Mouse (Mus musculus) lung, postnatal 14 days (tissue): ENCODE results near the gene Slc44a5.
"Not testable (repeated sequence)": the region's sequence is repeated elsewhere in the genome, so short reads cannot be mapped to it uniquely, and the experiment has no call there.

Experiments used
- DNase-seq: peaks from one replicate; pipeline ENCODE4 v3.0.0; 2021

The Slc44a5 gene

DNA sequence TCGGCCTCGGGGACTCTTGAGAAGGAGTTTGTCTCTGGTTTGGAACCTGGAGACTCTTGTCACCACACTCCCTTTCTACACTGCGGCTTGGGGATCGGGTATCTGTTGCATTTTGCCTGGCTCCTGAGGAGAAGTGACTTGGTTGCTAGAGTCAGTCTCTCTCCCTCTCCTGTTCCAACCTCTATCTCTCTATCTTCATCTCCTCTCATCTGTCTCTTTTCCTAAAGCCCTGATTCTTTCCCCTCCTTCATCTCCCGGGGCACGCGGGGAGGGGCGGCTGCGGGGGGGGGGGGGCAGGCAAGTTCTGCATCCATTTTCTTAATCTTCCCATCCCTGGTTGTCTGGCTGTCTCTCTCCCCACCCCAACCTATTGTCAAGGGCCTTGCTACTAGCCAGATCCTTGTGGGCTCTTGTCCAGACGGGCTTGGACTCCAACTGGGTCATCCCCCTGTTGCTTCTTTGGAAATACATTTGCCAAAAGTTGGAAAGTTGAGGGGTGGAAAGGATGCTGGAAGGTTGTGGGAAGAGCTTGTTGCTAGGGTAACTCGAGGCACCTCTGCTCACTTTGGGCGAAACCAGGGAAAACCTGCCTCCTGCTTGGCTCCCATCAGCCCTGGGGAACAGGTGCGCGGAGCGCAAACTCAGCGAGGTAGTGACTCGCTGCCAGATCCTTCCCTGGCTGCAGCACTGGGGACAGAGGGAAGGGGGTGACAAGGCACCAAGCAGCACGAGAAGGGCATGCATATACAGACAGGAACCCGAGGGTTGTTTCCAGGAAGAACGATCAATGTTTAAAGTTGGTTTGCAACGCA is 919 bp downstream of the Slc44a5 start:
- no peak for DNase-seq

DNA sequence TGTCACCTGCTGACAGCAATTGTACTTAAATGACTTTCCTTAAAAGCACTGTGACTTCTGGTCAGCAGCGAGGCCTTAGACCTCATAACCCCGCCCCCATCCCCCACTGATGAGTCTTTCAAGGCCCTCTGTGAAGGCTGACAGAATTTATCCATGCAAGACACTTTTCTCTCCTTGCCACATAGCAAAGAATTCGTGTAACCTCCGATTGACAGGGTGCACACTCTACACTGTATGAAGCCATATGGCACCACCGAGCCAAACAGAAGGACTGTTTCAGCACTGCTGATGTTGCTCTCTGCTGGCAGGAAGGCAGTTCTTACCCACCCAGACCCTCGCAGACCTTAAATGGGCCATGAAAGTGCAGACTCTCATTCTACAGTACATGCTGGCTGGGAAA is 1.8 kb downstream of the Slc44a5 start:
- no peak for DNase-seq

DNA sequence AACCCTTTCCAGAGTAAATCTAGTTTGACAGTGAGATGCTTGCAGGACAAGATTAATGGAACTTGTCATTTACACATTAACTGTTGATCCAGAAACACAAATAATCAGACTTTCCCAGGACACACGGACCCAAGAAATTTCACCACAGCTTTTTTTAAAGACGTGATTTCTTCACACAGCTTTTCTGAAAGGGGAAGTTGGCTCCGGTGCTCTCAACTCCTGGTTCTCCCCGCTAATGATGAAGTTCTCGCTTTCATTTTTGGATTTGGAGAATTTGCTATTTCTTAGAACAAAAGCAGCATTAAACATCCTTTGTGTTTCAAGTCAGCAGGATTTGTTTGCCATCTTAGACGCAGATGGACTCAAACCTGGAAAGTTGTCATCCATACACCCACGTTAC is 2.6 kb downstream of the Slc44a5 start:
- no peak for DNase-seq

DNA sequence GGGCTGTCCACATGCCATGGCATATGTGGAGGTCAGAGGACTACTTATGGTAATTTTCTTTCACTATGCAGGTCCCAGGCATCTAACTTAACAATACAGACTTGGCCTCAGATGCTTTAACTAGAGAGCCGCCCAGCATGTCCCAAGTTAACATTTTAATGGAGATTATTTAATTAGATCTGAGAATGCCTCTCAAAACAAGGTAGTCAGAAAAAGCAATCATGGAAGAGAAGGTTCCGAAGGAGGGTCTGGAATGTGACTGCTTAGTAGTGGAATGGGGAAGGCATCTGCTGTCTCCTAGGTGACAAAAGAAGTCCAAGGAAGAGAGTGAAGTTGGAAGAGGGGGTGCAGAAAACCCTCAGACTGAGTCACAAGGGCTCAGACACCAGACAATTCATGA is 7.4 kb downstream of the Slc44a5 start:
- DNase-seq: no peak

DNA sequence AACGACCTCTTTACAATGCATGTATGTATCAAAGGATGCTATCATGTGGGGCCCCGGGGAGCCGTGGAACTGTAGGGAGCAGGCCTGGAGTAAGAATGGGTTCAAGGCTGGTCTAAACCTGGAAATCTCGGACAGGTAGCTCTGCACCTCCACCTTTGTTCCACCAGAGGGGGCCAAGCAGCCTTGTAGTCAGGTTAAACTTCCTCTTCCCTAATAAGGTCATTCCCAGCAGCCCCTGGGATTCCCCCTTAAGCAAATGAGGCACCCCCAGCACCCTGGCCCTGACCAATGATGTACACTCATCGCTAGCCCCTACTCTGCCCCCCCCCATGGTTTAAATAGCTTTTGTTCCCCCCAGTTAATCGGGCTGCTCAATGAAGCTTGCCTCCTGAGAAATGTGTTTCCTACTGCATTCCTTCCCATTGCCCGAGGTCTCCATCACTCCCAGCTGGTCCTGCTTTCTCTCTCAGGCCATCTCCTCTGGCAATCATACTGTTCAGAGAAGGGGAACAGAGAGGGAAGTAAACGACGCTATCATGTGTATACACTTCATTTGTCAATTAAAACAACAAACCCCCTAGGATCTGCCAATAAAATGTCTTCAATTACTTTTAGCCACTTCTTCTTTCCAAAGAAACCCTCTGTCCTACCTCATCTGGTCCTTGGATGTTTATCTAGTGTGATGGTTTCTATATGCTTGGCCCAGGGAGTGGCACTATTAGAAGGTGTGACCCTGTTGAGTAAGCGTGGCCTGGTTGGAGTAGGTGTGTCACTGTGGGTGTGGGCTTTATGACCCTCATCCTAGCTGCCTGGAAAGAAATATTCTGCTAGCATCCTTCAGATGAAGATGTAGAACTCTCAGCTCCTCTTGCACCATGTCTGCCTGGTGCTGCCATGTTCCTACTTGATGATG is 11.4 kb downstream of the Slc44a5 start:
- no peak for DNase-seq

DNA sequence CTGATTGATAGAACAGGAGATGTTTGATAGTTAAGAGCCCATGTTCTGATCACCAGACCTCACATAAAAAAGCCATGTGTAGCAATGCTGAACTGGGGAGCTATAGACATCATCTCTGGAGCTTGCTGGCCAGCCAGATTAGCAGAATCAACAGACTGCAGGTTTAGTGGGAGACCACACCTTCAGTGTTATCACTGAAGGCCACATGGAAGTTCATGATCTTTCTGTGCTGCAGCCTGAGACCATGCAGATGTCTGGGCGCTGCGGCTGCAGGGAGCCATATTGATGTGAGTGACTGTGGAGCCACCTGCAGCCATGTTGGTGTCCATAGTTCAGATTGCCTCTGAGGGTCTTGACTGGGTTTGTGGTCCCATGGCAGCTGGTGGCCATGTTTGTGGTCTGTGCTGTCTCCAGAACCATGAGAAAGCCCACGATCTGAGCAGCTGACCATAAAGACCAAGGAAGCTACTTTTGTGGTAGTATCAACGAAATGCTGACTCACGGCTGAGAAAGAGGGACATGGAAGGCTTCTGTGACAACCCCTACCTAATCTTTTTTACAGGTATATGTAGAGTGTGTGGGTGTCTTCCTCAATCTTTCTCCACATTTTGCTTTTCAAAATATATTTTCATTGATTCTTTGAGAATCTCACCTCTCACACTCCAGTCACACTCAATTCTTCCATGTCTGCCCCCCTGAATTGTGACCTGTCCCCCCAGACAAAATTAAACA is 26.7 kb downstream of the Slc44a5 start:
- no peak for DNase-seq

DNA sequence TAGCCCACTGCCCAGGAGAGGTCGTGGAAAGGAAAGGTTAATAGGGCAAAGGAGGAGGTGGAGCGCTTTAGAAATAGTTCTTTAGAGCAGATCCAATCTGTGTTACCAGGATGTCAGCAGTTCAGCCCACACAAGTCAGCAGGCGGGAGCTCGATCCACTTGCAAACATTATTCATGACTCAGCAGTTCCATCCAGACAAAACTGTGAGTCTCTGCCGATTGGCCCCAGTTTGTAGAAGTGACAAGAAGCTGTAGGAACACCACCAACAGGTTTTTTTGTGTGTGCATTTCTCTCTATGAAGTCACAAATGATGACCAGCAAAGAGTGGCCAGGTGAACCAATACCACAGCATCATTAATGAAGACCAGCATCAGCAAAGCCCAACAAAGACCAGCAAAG is 28.1 kb downstream of the Slc44a5 start:
- DNase-seq: no peak

DNA sequence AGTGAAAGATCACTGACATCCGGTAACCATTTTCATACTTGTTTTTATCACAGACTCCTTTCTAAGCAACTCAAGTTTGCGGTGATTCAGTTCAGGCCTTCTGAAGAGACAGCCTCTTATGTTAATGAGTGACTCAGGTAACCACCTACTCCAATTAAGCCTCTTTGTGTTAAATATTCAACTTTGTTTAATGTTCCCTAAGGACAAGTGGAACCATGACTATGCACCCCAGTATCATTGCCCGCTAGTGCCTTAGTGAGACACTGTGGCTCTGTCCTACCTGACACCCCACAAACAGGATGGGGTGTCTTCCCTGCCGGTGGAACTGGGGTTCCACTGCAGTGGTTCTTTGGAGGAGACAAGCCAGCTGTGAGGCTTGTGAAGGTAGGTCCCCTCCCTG is 73.6 kb downstream of the Slc44a5 start:
- DNase-seq: no peak

DNA sequence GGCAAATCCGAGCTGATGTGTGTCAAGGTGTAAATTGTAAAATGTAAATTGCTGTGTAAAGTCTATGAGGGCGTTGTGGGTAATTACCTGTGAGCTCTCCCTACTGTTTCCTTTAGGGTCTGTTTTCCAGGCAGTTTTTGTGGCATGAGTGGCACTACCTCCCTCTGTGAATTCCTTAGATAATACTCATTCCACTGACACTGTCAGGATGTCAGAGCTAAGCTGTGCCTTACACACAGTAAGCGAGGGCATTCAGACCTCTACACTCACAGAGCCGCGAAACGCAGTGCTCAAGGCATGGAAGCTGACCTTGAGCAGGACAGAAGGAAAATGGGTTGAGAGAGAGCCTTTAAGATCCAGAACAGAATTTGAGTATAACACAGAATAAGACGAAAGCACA is 80.1 kb downstream of the Slc44a5 start:
- DNase-seq: no peak

DNA sequence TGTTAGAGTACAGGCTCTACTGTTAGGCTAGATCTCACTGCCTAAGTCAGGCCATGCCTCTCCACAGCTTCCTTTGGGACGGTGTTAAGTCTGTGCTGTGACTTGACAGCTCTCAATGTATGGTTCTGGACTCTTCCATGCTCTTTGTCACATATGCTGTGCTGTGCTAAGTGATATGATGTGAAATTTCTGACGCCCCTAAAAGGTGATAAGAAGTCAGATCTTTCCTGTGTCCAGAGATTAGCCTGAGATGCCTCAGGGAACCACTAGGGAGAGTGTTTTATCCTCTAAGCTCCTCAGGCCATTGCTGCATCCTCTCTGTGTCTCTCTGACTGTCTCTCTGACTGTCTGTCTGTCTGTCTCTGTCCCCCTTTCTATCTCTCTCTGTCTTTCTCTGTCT is 84.2 kb downstream of the Slc44a5 start:
- no peak for DNase-seq

DNA sequence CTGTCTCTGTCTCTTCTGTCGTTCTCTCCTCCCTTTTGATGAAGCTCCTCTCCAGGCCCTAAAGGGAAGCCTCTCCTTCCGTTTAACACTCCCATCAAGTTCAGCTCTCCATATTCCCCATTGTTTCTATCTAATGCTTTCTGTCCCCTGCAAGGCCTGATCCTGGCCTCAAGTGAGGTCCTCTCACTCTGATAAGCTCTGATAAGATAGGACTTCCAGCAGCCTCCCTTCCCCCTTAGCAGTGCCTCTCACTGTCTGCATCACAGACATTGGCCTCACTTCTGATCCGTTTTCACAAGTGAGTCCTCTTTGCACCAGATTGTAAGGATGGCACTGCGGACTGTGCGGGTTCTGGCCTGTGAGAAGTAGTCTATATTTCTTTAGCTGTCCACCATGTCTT is 85.0 kb downstream of the Slc44a5 start:
- DNase-seq: no peak

DNA sequence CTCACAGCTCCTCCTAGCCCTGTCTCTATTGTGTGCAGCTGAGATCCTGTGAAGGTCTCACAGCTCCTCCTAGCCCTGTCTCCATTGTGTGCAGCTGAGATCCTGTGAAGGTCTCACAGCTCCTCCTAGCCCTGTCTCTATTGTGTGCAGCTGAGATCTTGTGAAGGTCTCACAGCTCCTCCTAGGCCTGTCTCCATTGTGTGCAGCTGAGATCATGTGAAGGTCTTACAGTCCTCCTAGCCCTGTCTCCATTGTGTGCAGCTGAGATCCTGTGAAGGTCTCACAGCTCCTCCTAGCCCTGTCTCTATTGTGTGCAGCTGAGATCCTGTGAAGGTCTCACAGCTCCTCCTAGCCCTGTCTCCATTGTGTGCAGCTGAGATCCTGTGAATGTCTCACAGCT is 98.8 kb downstream of the Slc44a5 start:
- DNase-seq: not testable (repeated sequence)

DNA sequence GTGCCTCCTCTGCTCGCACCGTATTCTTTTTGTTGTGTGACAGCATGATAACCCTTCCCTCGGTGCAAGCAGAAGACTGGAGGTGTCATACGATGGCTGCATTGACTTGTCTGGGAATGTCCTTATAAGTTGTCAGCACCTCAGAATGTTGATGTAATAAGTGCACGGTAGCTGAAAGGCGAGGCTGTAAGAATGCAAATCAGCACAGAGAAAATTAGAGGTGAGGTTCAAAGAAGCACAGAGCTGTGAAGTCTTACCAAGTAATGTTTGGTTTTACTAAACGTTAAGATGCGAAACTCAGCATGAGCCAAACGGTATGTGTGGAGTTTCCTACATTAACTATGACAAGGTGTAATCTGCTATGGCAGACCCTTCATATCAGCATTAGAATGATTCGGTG is 102.5 kb downstream of the Slc44a5 start:
- no peak for DNase-seq

DNA sequence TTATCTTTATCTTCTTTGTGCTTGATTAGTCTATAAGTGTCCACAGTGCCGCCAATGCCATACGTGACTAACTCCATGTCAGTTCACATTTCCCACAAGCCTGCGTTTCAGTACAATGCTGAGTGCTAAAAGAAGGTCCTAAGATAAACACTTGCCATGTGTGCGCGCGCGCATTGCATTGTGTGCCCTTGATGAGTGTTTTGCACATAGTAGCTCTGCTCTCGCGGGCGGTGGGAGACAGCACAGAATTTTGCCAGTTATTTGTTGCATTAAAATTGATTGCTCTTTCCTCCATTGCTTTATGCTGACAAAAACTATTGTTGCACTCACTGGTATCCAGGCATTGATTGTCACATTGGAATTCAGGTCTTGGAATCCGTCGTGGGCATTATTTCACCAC is 108.5 kb downstream of the Slc44a5 start:
- no peak for DNase-seq

DNA sequence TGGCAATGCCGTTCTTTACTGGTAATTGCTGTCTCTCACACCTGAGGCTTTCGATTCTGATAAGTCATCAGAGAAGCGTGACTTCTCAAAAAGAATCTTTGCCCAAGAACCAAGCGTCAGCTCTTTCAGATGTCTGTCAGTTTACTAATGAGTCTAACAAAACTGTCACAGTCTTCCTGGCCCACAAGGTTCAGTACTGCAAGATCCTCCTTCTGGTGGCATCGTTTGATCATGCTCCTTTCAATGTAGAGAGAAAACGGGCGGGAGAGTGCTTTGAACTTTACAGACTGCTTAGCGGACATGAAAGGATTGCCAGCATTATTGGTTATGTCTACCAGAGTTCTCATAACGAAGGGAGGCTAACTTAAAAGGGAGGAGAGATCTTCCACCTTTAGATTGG is 109.0 kb downstream of the Slc44a5 start:
- no peak for DNase-seq

DNA sequence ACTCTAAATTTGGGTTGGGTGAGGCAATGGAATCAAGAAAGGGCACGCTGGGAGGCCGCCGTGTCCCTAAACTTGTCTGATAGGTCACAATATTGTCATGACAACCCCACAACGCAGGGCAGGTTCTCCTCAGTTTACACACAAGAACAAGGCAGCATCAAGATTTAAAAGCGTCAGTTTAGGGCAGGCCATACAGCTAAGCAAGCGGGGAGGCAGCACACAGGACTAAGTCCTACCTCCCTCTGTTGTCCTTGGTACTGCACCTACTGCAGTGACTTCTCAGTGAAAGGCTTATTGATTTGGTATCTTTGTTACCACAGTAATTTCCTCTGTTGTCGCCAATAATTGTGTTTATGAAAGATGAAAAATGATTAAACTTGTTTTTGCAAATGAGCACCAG is 109.7 kb downstream of the Slc44a5 start:
- DNase-seq: no peak

DNA sequence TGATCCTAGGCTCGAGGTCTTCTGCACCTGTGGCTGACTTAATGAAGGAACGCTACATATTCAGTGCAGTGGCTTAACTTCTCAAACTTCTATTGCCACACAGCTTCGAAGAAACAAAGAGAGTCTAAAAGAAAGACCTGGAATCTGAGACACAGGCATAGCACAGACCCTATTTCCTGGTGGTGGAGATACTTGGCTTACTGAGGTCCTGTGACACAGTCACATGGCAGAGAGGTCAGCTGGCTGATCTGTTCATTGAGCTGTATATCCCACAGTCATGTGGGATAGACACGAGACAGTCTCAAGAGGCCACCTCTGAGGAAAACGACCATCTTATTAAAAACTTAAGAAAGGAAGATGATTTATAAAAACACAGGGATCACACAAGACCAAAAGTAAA is 116.8 kb downstream of the Slc44a5 start:
- no peak for DNase-seq

DNA sequence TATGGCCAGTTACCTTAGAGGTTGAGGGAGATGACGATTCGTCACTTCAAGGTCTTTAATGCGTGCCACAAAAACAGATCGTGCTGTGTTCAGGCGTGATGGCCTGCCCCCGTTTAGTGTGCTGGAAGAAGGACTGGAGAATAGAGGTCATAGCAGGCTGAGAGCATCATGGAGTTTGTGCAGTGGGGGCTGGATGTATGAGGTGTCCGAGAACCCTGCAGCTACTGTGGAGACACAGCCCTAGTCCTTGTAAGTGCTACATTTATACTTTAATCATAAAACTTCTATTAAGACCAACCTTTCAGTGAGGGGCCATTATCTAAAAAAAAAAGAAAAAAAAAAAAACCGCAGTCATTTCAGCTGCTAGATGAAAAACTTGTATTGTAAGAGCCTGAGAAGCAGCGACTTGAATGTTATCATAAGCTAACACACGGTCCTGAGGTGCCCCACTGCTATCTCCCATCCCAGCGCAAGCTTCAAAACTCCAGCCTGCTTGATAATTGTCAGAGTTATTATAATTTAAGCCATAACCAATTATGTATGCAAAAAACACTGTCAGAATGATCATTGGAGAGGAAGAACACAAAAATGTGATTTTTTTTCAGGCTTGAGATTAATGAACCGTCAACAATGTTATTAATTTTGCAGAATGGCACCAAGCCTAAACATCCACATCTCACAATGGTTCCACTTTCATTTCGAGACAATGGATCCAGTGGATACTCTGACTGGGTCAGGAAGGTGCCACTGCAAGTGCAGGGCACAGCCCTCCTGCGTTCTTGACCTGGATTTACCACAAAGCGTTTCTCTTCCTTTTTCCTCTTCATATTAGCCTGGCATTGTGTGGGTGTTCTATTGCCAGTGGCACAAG is 118.5 kb downstream of the Slc44a5 start:
- DNase-seq: peak; percentile 2

DNA sequence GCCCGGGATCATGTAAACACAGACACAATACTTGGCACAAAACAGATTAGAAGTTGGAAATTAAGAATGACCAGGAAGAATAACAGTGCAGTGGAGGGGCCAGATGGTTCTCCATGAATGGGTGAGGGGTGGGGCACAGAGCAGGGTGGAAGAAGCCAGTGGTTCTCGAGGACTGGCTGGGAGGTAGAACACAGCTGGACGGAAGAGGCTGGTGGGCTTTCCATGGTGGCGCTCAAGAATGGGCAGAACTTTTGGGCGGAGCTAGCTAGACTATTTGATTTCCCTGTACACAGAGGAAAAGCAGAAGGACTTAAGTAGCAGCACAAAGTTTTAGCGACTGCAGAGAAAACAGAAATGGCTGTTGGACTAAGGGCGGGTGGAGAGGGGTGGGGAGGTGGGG is 119.2 kb downstream of the Slc44a5 start:
- DNase-seq: peak; percentile 1

DNA sequence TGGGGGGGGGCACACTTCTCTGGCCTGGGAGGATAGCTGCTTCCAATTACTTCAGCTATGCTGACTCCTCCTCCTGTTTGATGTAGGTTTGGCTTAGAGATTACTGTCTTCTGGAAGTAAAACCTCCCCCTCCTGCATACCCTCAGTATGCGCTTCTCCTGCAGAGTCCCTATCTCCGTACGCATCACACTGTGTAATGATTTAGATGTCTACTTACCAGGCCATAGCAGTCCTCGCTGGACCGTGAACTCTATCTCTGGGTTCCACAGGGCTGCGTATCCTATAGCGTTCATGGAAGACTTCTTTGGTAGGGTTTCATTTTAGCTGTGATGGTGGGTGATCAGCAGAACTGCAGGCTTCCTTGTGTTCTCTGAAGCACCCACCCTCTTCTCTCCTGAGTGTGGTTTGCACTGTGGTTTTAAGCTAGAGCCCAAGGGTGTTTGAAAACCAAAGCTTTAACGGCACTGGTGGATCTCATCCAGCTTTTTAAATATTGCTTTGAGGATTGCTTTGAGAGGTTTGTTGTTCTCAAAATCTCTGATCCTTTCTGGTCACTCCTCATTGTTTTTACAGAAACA is 120.6 kb downstream of the Slc44a5 start:
- DNase-seq: no peak

DNA sequence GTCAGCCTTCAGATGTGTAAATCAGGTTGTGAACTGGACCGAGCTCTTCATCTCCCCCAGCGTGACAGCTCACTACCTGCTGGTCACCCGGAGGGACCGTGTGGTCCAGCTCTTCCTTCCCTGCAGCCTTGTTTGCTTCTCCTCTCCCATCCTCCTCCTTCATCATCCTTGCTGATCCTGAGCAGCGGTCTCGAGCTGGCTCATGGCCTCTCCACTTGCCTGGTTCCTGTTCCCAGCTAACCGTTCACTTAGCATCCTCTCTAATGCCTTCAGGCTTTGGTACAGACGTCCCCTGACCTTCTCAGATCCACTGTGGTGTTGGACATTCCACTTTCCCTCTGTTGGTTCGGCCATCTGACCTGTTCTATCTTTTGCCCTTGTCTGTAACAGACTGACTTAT is 128.4 kb downstream of the Slc44a5 start:
- DNase-seq: no peak

DNA sequence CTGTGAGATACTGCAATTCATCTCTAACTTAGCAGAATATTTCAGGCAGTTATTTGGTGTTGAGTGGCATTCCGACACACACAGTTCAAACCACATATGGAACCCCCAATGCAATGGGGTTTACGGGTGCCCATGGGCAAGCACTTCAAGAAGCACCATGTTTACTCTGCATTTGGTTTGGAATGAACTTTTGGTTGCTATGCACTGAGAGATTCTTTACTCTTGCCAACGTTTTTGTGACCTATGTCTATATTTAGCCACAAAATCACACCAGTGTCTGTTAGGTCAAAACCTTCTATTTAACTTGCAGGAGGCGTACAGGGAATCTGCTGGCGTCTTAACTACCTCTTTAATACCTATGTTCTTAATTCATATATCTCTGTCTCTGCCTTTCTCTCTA is 137.3 kb downstream of the Slc44a5 start:
- DNase-seq: no peak
